Mouse (Mus musculus): ENCODE results near the gene Fam50b. TPM values are rescaled to one million over a fixed set of nuclear protein-coding genes. Genes with fewer than 3 reads are reported as not detected.

Gene Fam50b
- polyA plus RNA-seq, 1 experiment from 2014 or later: not detected

GRCm38 (mm10) chr13:34703795-34704194 is 30.9 kb upstream of the Fam50b start:
- 91% methylated on average over 1 of the region's 1 CpGs for WGBS
- DNase-seq (ENCODE audit: low spot score): no peak
- H3K4me3 ChIP-seq (ENCODE audit: low read depth, low read length): no peak overlapping the region

GRCm38 (mm10) chr13:34704835-34705234 is 29.8 kb upstream of the Fam50b start:
- no peaks in the 10 kb centered on the region for H3K4me1 ChIP-seq (replicated peaks; ENCODE audit: control insufficient read depth, insufficient read depth, low read length)
- no peak overlapping the region for H3K4me2 ChIP-seq (ENCODE audit: low read depth, low read length, severe bottlenecking)
- H3K27me3 ChIP-seq (ENCODE audit: control insufficient read depth, insufficient read depth, low read length): no peaks in the 10 kb centered on the region
- ATAC-seq (replicated peaks; ENCODE audit: low FRiP score) (no peak), DNase-seq (ENCODE audit: low spot score) (no peak)
- H3K4me3 ChIP-seq (ENCODE audit: low read depth, low read length): no peak overlapping the region
- no peaks in the 10 kb centered on the region for H3K9me3 ChIP-seq (ENCODE audit: control insufficient read depth, low read length)
- H3K36me3 ChIP-seq (ENCODE audit: control insufficient read depth, insufficient read depth, low read length): no peaks in the 10 kb centered on the region
- H3K9ac ChIP-seq (ENCODE audit: low read length): no peak overlapping the region
- H3K27ac ChIP-seq (ENCODE audit: low read depth, low read length): no peak overlapping the region
- 46% methylated on average over 3 of the region's 3 CpGs for WGBS

More at GRCm38 (mm10) chr13:34703795-34704194, 30.9 kb upstream of the Fam50b start:
- H3K9me3 ChIP-seq (ENCODE audit: control insufficient read depth, low read length): no peaks in the 10 kb centered on the region
- no peaks in the 10 kb centered on the region for H3K27me3 ChIP-seq (ENCODE audit: control insufficient read depth, insufficient read depth, low read length)
- H3K27ac ChIP-seq (ENCODE audit: low read depth, low read length): no peak overlapping the region
- ATAC-seq (replicated peaks; ENCODE audit: low FRiP score): no peak
- no peak overlapping the region for H3K9ac ChIP-seq (ENCODE audit: low read length)
- H3K4me2 ChIP-seq (ENCODE audit: low read depth, low read length, severe bottlenecking): no peak overlapping the region
- H3K4me1 ChIP-seq (replicated peaks; ENCODE audit: control insufficient read depth, insufficient read depth, low read length): 0 out of 2 replicates have a peak, but pooled peaks cover 1% of the 10 kb centered on the region
- no peaks in the 10 kb centered on the region for H3K36me3 ChIP-seq (ENCODE audit: control insufficient read depth, insufficient read depth, low read length)

- no peaks in the 10 kb centered on the region for H3K4me1 ChIP-seq (replicated peaks; ENCODE audit: control insufficient read depth, insufficient read depth, low read length)
- H3K27ac ChIP-seq (ENCODE audit: low read depth, low read length): no peak overlapping the region
- WGBS: 69% methylated on average over 3 of the region's 3 CpGs
- no peaks in the 10 kb centered on the region for H3K36me3 ChIP-seq (ENCODE audit: control insufficient read depth, insufficient read depth, low read length)
- DNase-seq (ENCODE audit: low spot score) (no peak), ATAC-seq (replicated peaks; ENCODE audit: low FRiP score) (no peak)
- no peaks in the 10 kb centered on the region for H3K27me3 ChIP-seq (ENCODE audit: control insufficient read depth, insufficient read depth, low read length)
- no peak overlapping the region for H3K4me2 ChIP-seq (ENCODE audit: low read depth, low read length, severe bottlenecking)
- H3K9ac ChIP-seq (ENCODE audit: low read length): no peak overlapping the region
- no peaks in the 10 kb centered on the region for H3K9me3 ChIP-seq (ENCODE audit: control insufficient read depth, low read length)
- H3K4me3 ChIP-seq (ENCODE audit: low read depth, low read length): no peak overlapping the region
Measured at GRCm38 (mm10) chr13:34708955-34709354, 25.7 kb upstream of the Fam50b start.

- no peak overlapping the region for H3K27ac ChIP-seq (ENCODE audit: low read depth, low read length)
- H3K9ac ChIP-seq (ENCODE audit: low read length): no peak overlapping the region
- WGBS: 90% methylated on average over 4 of the region's 4 CpGs
- H3K27me3 ChIP-seq (ENCODE audit: control insufficient read depth, insufficient read depth, low read length): no peaks in the 10 kb centered on the region
- no peaks in the 10 kb centered on the region for H3K36me3 ChIP-seq (ENCODE audit: control insufficient read depth, insufficient read depth, low read length)
- H3K9me3 ChIP-seq (ENCODE audit: control insufficient read depth, low read length): no peaks in the 10 kb centered on the region
- no peak for ATAC-seq (replicated peaks; ENCODE audit: low FRiP score)
- H3K4me3 ChIP-seq (ENCODE audit: low read depth, low read length): no peak overlapping the region
- DNase-seq (ENCODE audit: low spot score): no peak
- H3K4me1 ChIP-seq (replicated peaks; ENCODE audit: control insufficient read depth, insufficient read depth, low read length): no peaks in the 10 kb centered on the region
- H3K4me2 ChIP-seq (ENCODE audit: low read depth, low read length, severe bottlenecking): no peak overlapping the region
Measured at GRCm38 (mm10) chr13:34709566-34709965, 25.1 kb upstream of the Fam50b start.

GRCm38 (mm10) chr13:34711410-34711809 is 23.2 kb upstream of the Fam50b start:
- DNase-seq (ENCODE audit: low spot score) (no peak), ATAC-seq (replicated peaks; ENCODE audit: low FRiP score) (no peak)
- Histone ChIP-seq H3K4me2 (ENCODE audit: low read depth, low read length, severe bottlenecking) (no peak overlapping the region), H3K27me3 (ENCODE audit: control insufficient read depth, insufficient read depth, low read length) (no peaks in the 10 kb centered on the region), H3K4me1 (replicated peaks; ENCODE audit: control insufficient read depth, insufficient read depth, low read length) (no peaks in the 10 kb centered on the region), H3K36me3 (ENCODE audit: control insufficient read depth, insufficient read depth, low read length) (no peaks in the 10 kb centered on the region), H3K9ac (ENCODE audit: low read length) (no peak overlapping the region), H3K27ac (ENCODE audit: low read depth, low read length) (no peak overlapping the region), H3K9me3 (ENCODE audit: control insufficient read depth, low read length) (no peaks in the 10 kb centered on the region), H3K4me3 (ENCODE audit: low read depth, low read length) (no peak overlapping the region)
- 90% methylated on average over 4 of the region's 4 CpGs for WGBS

- H3K27me3 ChIP-seq (ENCODE audit: control insufficient read depth, insufficient read depth, low read length): no peaks in the 10 kb centered on the region
- no peaks in the 10 kb centered on the region for H3K4me1 ChIP-seq (replicated peaks; ENCODE audit: control insufficient read depth, insufficient read depth, low read length)
- no peak overlapping the region for H3K27ac ChIP-seq (ENCODE audit: low read depth, low read length)
- WGBS: 73% methylated on average over 1 of the region's 1 CpGs
- no peak overlapping the region for H3K9ac ChIP-seq (ENCODE audit: low read length)
- H3K4me3 ChIP-seq (ENCODE audit: low read depth, low read length): no peak overlapping the region
- H3K9me3 ChIP-seq (ENCODE audit: control insufficient read depth, low read length): no peaks in the 10 kb centered on the region
- H3K36me3 ChIP-seq (ENCODE audit: control insufficient read depth, insufficient read depth, low read length): no peaks in the 10 kb centered on the region
- ATAC-seq (replicated peaks; ENCODE audit: low FRiP score) (no peak), DNase-seq (ENCODE audit: low spot score) (no peak)
- no peak overlapping the region for H3K4me2 ChIP-seq (ENCODE audit: low read depth, low read length, severe bottlenecking)
Measured at GRCm38 (mm10) chr13:34712881-34713280, 21.8 kb upstream of the Fam50b start.

GRCm38 (mm10) chr13:34715437-34715838 is 19.2 kb upstream of the Fam50b start:
- DNase-seq (ENCODE audit: low spot score) (no peak), ATAC-seq (replicated peaks; ENCODE audit: low FRiP score) (no peak)
- Histone ChIP-seq H3K4me1 (replicated peaks; ENCODE audit: control insufficient read depth, insufficient read depth, low read length) (no peaks in the 10 kb centered on the region), H3K4me3 (ENCODE audit: low read depth, low read length) (no peak overlapping the region), H3K27me3 (ENCODE audit: control insufficient read depth, insufficient read depth, low read length) (no peaks in the 10 kb centered on the region), H3K36me3 (ENCODE audit: control insufficient read depth, insufficient read depth, low read length) (no peaks in the 10 kb centered on the region), H3K9me3 (ENCODE audit: control insufficient read depth, low read length) (no peaks in the 10 kb centered on the region), H3K27ac (ENCODE audit: low read depth, low read length) (no peak overlapping the region), H3K9ac (ENCODE audit: low read length) (no peak overlapping the region), H3K4me2 (ENCODE audit: low read depth, low read length, severe bottlenecking) (no peak overlapping the region)
- WGBS: 65% methylated on average over 7 of the region's 7 CpGs

- no peaks in the 10 kb centered on the region for H3K27me3 ChIP-seq (ENCODE audit: control insufficient read depth, insufficient read depth, low read length)
- H3K36me3 ChIP-seq (ENCODE audit: control insufficient read depth, insufficient read depth, low read length): no peaks in the 10 kb centered on the region
- ATAC-seq (replicated peaks; ENCODE audit: low FRiP score) (no peak), DNase-seq (ENCODE audit: low spot score) (no peak)
- H3K4me1 ChIP-seq (replicated peaks; ENCODE audit: control insufficient read depth, insufficient read depth, low read length): 0 out of 2 replicates have a peak, but pooled peaks cover 2% of the 10 kb centered on the region
- H3K4me2 ChIP-seq (ENCODE audit: low read depth, low read length, severe bottlenecking): no peak overlapping the region
- H3K27ac ChIP-seq (ENCODE audit: low read depth, low read length): no peak overlapping the region
- H3K4me3 ChIP-seq (ENCODE audit: low read depth, low read length): no peak overlapping the region
- no peaks in the 10 kb centered on the region for H3K9me3 ChIP-seq (ENCODE audit: control insufficient read depth, low read length)
- H3K9ac ChIP-seq (ENCODE audit: low read length): no peak overlapping the region
- WGBS: 82% methylated on average over 8 of the region's 8 CpGs
Measured at GRCm38 (mm10) chr13:34724831-34725592, 9.6 kb upstream of the Fam50b start.

Data from forebrain, embryonic 11.5 days (tissue).